Mouse (Mus musculus) hematopoietic stem cell, adult 5-6 weeks (primary cell): ENCODE data around the gene Nupr1. TPM values are rescaled to one million over a fixed set of nuclear protein-coding genes. Genes with fewer than 3 reads are reported as not detected.
"Not testable (repeated sequence)": the region's sequence is repeated elsewhere in the genome, so short reads cannot be mapped to it uniquely, and the experiment has no call there.

Experiments
- ATAC-seq, 2 experiments: fragments of 125-278 bp in 1 of 2; replicated peaks in 1 of 2; 2 replicates each; pipeline ENCODE4 v1.8.0; 2016 to 2017; ENCODE audit warnings: inconsistent platforms in 2 of 2, mild to moderate bottlenecking in 2 of 2, moderate number of reproducible peaks in 2 of 2, low read depth in 1 of 2, moderate TSS enrichment in 1 of 2; ENCODE audit not compliant: low FRiP score in 2 of 2, poor library complexity in 2 of 2, severe bottlenecking in 2 of 2, insufficient read depth in 1 of 2, low TSS enrichment in 1 of 2
- total RNA-seq: library from RNA; stranded (forward); fragments of 172-1452, 232-1000 nt; gene quantifications from 2 replicates; pipeline ENCODE4 v1.2.3, GENCODE M21; 2017

Gene Nupr1
- total RNA-seq, 1 experiment from 2014 or later: 6.2 TPM

GRCm38 (mm10) chr7:126649231-126650051 is 18.8 kb upstream of the Nupr1 start, which contains the start of gene Sgf29:
TSS of gene Sgf29 (plus strand) at chr7:126649309.
- peak; percentile 89 to 94 for ATAC-seq

GRCm38 (mm10) chr7:126648486-126648885 is 17.8 kb upstream of the Nupr1 start:
- no peak for ATAC-seq

GRCm38 (mm10) chr7:126645708-126646107 is 15.0 kb upstream of the Nupr1 start:
- ATAC-seq: no peak

- no peak for ATAC-seq
These were observed 14.3 kb upstream of the Nupr1 start for GRCm38 (mm10) chr7:126644914-126645313.

- no peak for ATAC-seq
These were observed 13.7 kb upstream of the Nupr1 start for GRCm38 (mm10) chr7:126644345-126644744.

GRCm38 (mm10) chr7:126643244-126643617 is 12.6 kb upstream of the Nupr1 start:
- ATAC-seq: not testable (repeated sequence)

- ATAC-seq: no peak
These were observed 12.0 kb upstream of the Nupr1 start for GRCm38 (mm10) chr7:126642545-126643243.

GRCm38 (mm10) chr7:126636733-126637520 is 6.3 kb upstream of the Nupr1 start:
- peak; percentile 57 to 64; a peak in 3 of 4 replicates for ATAC-seq

- ATAC-seq: no peak
These were observed 4.7 kb upstream of the Nupr1 start for GRCm38 (mm10) chr7:126635375-126635774.

GRCm38 (mm10) chr7:126632478-126632877 is 1.8 kb upstream of the Nupr1 start:
- no peak for ATAC-seq

GRCm38 (mm10) chr7:126629915-126630314 is 746 bp downstream of the Nupr1 start:
- no peak for ATAC-seq

GRCm38 (mm10) chr7:126628111-126628510 is 2.5 kb downstream of the Nupr1 start:
- ATAC-seq: no peak

- ATAC-seq: no peak
These were observed 4.7 kb downstream of the Nupr1 start for GRCm38 (mm10) chr7:126625807-126626600.

GRCm38 (mm10) chr7:126625369-126625768 is 5.3 kb downstream of the Nupr1 start:
- no peak for ATAC-seq

GRCm38 (mm10) chr7:126624774-126625173 is 5.9 kb downstream of the Nupr1 start:
- ATAC-seq: no peak

- no peak for ATAC-seq
These were observed 7.3 kb downstream of the Nupr1 start for GRCm38 (mm10) chr7:126623381-126623780.
